Mouse (Mus musculus) cortical plate, adult 2 months (tissue): ENCODE measurements at regions not wholly inside any gene's neighbourhood (a gene's known extent, or its start where the extent isn't known, plus 50 kb on each side); places are given as distances from the start of the nearest gene placed in this dataset.

ENCODE experiments used
- H3K27ac ChIP-seq: fragments of 200-500 bp; 2 replicates; pipeline ENCODE4 v1.5.1; 2012; ENCODE audit warnings: low read length, control low read depth, inconsistent platforms; ENCODE audit not compliant: insufficient read depth
- H3K4me1 ChIP-seq: fragments of 200-500 bp; 2 replicates; pipeline ENCODE4 v1.6.1; 2011; ENCODE audit warnings: low read length; ENCODE audit not compliant: control insufficient read depth, insufficient read depth
- H3K4me3 ChIP-seq: fragments of 200-500 bp; 2 replicates; pipeline ENCODE4 v1.5.1; 2011; ENCODE audit warnings: mild to moderate bottlenecking, low read length, control low read depth; ENCODE audit not compliant: insufficient read depth
- CTCF ChIP-seq: fragments of 200-500 bp; IDR thresholded peaks from 2 replicates; pipeline ENCODE4 v1.5.1; 2011; ENCODE audit warnings: mild to moderate bottlenecking, control low read depth, low read length; ENCODE audit not compliant: insufficient read depth; ENCODE audit errors: extremely low read depth
- POLR2A ChIP-seq: fragments of 200-500 bp; IDR thresholded peaks from 2 replicates; pipeline ENCODE4 v1.6.1; 2011; ENCODE audit warnings: mild to moderate bottlenecking, low read length, control low read depth; ENCODE audit not compliant: insufficient read depth; ENCODE audit errors: extremely low read depth

DNA sequence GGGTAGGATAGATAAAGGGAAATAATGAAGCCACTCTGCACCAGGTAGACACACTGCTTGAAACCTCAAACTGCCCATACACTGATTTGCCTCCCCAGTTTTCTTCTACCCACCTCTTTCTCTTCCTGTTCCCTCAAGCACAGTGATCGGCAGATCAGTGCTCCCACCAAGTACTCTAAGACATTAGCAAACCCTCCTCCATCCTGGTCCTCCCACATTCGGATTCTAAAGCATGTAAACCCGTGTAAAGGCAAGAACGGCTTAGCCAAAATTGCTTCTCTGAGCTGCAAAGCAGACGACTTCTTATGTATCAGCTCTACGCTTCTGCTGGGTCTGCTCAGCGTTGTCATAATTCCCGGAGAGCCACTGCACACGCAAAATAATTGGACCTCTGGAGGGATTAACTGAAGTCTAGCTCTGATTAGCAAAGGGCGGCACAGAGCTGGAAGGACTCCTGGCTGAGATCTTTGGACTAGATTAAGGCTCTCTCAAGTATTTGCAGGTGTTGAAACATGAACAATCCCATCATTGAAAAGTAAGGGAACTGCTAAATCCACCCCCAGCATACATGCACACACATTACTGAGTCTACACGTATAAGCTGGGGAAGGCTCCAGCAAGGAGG lies 67.2 kb downstream of the Mtx3 start:
- TF ChIP-seq CTCF (no peak), POLR2A (no peak)
- Histone ChIP-seq H3K4me1 (no peaks in the 10 kb centered on the region), H3K27ac (no peak overlapping the region), H3K4me3 (no peak overlapping the region)

GRCm38 (mm10) chr13:92912661-92913060 lies 68.1 kb downstream of the Mtx3 start:
- Histone ChIP-seq H3K27ac (no peak overlapping the region), H3K4me3 (no peak overlapping the region), H3K4me1 (no peaks in the 10 kb centered on the region)
- TF ChIP-seq CTCF (no peak), POLR2A (no peak)

GRCm38 (mm10) chr13:92914631-92915030 lies 70.1 kb downstream of the Mtx3 start:
- no peak for TF ChIP-seq CTCF
- TF ChIP-seq POLR2A: no peak
- H3K4me1 ChIP-seq: no peaks in the 10 kb centered on the region
- H3K27ac ChIP-seq: no peak overlapping the region
- H3K4me3 ChIP-seq: no peak overlapping the region

DNA sequence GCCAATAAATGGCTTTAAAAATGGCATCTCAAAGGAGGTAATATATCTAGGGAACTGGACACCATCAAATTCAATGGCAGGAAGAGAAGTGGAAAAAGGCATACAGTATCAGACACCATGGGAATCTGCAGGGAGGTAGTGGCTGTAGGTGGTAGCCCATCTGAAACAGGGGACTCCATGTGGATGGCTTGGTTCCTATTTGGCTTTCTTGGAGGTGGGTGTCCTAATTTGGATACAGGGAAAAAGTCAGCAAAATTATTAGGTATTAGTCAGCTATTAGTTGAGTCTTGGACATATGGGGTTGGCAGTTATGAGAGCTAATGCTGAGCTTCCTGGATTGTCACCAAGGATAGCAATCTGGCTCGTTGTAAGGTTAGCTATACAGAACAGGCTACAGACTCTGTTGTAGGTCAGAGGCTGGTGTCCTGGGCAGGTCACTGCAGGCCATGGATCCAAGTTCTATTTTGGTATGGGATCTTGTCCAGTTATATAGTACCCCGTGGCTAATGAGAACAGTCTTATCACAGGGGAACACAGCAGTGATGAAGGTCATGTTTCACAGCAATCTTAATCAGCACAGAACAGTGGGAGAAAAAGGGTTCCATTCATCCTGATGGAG lies 70.8 kb downstream of the Mtx3 start:
- TF ChIP-seq POLR2A (no peak), CTCF (no peak)
- H3K4me3 ChIP-seq: no peak overlapping the region
- no peaks in the 10 kb centered on the region for H3K4me1 ChIP-seq
- 0 out of 2 replicates have a peak overlapping the region, but pooled peaks have one; percentile 33 for H3K27ac ChIP-seq

- no peak for TF ChIP-seq POLR2A
- no peak for TF ChIP-seq CTCF
- Histone ChIP-seq H3K4me3 (no peak overlapping the region), H3K4me1 (no peaks in the 10 kb centered on the region), H3K27ac (peak overlapping the region; percentile 33; the same call in 1 of the 2 replicates)
These were observed 71.6 kb downstream of the Mtx3 start for GRCm38 (mm10) chr13:92915948-92916710.

GRCm38 (mm10) chr13:92919882-92920281 lies 75.3 kb downstream of the Mtx3 start:
- Histone ChIP-seq H3K4me3 (no peak overlapping the region), H3K27ac (no peak overlapping the region), H3K4me1 (no peaks in the 10 kb centered on the region)
- TF ChIP-seq CTCF (no peak), POLR2A (no peak)

- TF ChIP-seq POLR2A (no peak), CTCF (no peak)
- Histone ChIP-seq H3K4me3 (no peak overlapping the region), H3K27ac (no peak overlapping the region), H3K4me1 (no peaks in the 10 kb centered on the region)
These were observed 77.4 kb downstream of the Mtx3 start for GRCm38 (mm10) chr13:92921936-92922335.

- no peak overlapping the region for H3K4me3 ChIP-seq
- H3K27ac ChIP-seq: no peak overlapping the region
- no peaks in the 10 kb centered on the region for H3K4me1 ChIP-seq
- TF ChIP-seq CTCF (no peak), POLR2A (no peak)
These were observed 78.9 kb downstream of the Mtx3 start for GRCm38 (mm10) chr13:92923496-92923895.

DNA sequence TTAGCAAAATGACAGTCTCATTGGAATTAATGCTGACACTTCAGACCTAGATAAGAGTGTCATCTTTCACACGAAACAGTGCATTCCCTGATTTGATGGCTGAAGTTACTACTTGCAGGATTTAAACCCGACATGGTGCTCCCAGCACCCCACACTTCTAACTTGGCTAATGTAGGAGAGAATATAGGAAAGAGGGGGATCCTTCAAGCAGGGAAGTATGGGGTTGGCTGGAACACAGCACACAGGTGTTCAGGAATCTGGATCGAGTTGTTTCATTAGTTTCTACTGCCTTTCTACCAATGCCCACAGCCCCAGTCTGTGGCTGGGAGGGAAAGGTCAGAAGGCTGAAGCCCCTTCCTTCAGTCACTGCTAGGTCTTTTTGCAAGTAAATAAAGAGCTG lies 79.5 kb downstream of the Mtx3 start:
- Histone ChIP-seq H3K4me1 (no peaks in the 10 kb centered on the region), H3K27ac (no peak overlapping the region), H3K4me3 (no peak overlapping the region)
- TF ChIP-seq POLR2A: no peak
- TF ChIP-seq CTCF: no peak
